Mouse (Mus musculus): ENCODE results near the gene Sp8. TPM values are rescaled to one million over a fixed set of nuclear protein-coding genes. Genes with fewer than 3 reads are reported as not detected.

Gene Sp8
- polyA plus RNA-seq, 1 experiment from 2014 or later = 7.1 TPM

DNA sequence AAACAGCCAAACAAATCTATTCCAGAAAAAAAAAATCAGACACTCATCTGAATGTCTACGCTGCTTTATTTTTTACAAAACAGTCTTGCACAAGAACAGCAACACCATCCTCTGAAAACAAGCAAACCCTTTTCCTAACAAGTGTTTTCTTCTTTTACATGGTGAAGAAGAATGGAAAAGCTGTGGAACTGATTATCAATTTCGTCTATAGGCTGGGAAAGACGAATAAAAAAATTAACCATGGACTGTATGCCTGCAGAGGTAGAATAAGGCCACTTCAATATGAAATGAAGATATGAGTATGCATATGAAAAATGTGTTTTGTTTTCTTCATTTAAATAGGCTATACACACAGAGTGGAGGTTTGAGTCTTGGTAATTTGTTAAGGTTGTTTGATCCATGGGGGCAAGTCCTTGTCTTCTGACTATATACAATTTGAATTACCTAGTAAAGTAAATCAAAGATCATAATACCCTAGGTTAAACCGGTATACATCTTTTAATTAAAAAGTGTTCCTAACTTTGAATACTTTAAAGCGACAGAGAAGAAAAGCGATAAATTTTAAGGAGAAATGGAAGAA is 4.1 kb upstream of the Sp8 start:
- no peaks in the 10 kb centered on the region for H3K9me3 ChIP-seq (replicated peaks)
- no peak overlapping the region for H3K27ac ChIP-seq
- no peaks in the 10 kb centered on the region for H3K36me3 ChIP-seq
- H3K27me3 ChIP-seq = peaks cover 74% of the 10 kb centered on the region
- ATAC-seq (ENCODE audit: low FRiP score) = no peak
- no peak overlapping the region for H3K9ac ChIP-seq
- peaks cover 15% of the 10 kb centered on the region for H3K4me1 ChIP-seq
- no peak overlapping the region for H3K4me2 ChIP-seq (replicated peaks)
- WGBS = 9% methylated on average over 6 of the region's 6 CpGs
- no peak overlapping the region for H3K4me3 ChIP-seq

- peak; percentile 18; the same call in 1 of the 2 replicates for ATAC-seq (ENCODE audit: low FRiP score)
- Histone ChIP-seq H3K4me3 (peak overlapping the region; percentile 30), H3K4me1 (peaks cover 12% of the 10 kb centered on the region), H3K27ac (no peak overlapping the region), H3K9ac (peak overlapping the region; percentile 44; the same call in 1 of the 2 replicates), H3K4me2 (replicated peaks) (peak overlapping the region; percentile 53), H3K36me3 (no peaks in the 10 kb centered on the region), H3K27me3 (peaks cover 74% of the 10 kb centered on the region), H3K9me3 (replicated peaks) (no peaks in the 10 kb centered on the region)
- under 1% methylated on average over 33 of the region's 33 CpGs for WGBS
Observed at GRCm38 (mm10) chr12:118842671-118843411, 3.3 kb upstream of the Sp8 start.

GRCm38 (mm10) chr12:118844111-118844510 is 2.0 kb upstream of the Sp8 start:
- Histone ChIP-seq H3K4me1 (peaks cover 21% of the 10 kb centered on the region), H3K9me3 (replicated peaks) (no peaks in the 10 kb centered on the region), H3K4me2 (replicated peaks) (0 out of 2 replicates have a peak overlapping the region, but pooled peaks have one; percentile 53), H3K9ac (no peak overlapping the region), H3K36me3 (no peaks in the 10 kb centered on the region), H3K27me3 (peaks cover 75% of the 10 kb centered on the region), H3K4me3 (no peak overlapping the region), H3K27ac (no peak overlapping the region)
- ATAC-seq (ENCODE audit: low FRiP score) = no peak

DNA sequence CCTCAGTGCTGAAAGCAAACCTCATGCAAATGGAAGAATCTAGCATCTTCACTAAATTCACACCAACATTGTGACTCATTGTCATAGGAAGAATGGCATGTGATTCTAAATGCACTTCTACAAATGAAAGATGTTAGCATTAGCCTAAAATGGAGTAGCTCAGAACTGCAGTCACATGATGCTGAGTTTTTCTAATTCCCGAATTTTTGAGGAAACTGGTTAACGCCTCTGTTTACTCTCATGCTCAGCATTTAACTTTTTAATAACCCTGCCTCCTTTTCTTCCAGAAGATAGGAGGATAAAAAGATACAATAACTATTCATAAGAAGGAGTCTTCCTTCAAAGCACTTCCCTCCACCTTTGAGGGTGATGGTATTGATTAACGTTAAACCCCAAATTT is 1.3 kb upstream of the Sp8 start:
- no peak for ATAC-seq (ENCODE audit: low FRiP score)
- no peak overlapping the region for H3K4me2 ChIP-seq (replicated peaks)
- H3K36me3 ChIP-seq = no peaks in the 10 kb centered on the region
- peaks cover 27% of the 10 kb centered on the region for H3K4me1 ChIP-seq
- H3K4me3 ChIP-seq = no peak overlapping the region
- H3K27me3 ChIP-seq = peaks cover 75% of the 10 kb centered on the region
- WGBS = 8% methylated on average over 3 of the region's 3 CpGs
- H3K27ac ChIP-seq = no peak overlapping the region
- H3K9ac ChIP-seq = no peak overlapping the region
- no peaks in the 10 kb centered on the region for H3K9me3 ChIP-seq (replicated peaks)

GRCm38 (mm10) chr12:118845351-118845750 is 778 bp upstream of the Sp8 start:
- no peak overlapping the region for H3K4me3 ChIP-seq
- no peaks in the 10 kb centered on the region for H3K9me3 ChIP-seq (replicated peaks)
- ATAC-seq (ENCODE audit: low FRiP score) = no peak
- peaks cover 27% of the 10 kb centered on the region for H3K4me1 ChIP-seq
- H3K9ac ChIP-seq = no peak overlapping the region
- WGBS = 4% methylated on average over 3 of the region's 3 CpGs
- H3K27ac ChIP-seq = no peak overlapping the region
- H3K36me3 ChIP-seq = no peaks in the 10 kb centered on the region
- H3K4me2 ChIP-seq (replicated peaks) = no peak overlapping the region
- peaks cover 74% of the 10 kb centered on the region for H3K27me3 ChIP-seq

DNA sequence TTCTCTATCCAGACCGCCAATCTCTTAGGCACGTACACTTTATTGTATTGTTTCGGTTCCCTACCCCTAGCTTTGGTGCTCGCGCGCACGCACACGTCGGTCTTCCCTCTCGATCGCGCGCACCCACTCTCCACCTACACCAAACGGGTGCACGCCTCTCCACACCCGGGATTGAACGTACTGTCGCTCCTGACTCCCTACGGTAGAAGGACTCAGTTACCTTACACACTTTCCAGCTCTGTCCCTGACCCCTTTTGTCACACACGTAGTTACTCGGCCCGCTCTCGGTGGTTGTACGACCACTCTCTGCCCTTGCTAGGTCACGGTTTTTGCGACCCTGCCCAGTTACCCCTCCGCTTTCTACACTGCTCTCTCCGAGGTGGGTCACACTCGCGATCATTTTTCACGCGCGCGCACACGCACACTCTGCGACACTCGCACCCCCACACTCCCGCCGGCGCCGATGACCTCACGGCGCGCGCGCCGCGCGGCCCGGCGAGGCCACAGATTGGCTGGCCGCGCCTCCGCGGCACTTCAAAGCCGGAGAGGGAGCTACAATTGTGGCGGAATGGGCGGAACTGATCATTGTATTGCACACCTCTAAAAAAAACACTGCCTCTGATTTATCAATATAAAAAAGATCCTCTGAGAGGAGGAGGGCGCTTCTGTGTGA is 656 bp downstream of the Sp8 start:
- H3K27me3 ChIP-seq = peaks cover 64% of the 10 kb centered on the region
- H3K27ac ChIP-seq = 0 out of 2 replicates have a peak overlapping the region, but pooled peaks have one; percentile 35

GRCm38 (mm10) chr12:118847381-118847780 is 1.3 kb downstream of the Sp8 start:
- no peaks in the 10 kb centered on the region for H3K36me3 ChIP-seq
- 0 out of 2 replicates have a peak overlapping the region, but pooled peaks have one; percentile 35 for H3K27ac ChIP-seq
- H3K9me3 ChIP-seq (replicated peaks) = no peaks in the 10 kb centered on the region
- H3K4me1 ChIP-seq = peaks cover 27% of the 10 kb centered on the region
- H3K4me3 ChIP-seq = peak overlapping the region; percentile 45
- H3K27me3 ChIP-seq = peaks cover 67% of the 10 kb centered on the region
- peak overlapping the region; percentile 60; the same call in 1 of the 2 replicates for H3K9ac ChIP-seq
- peak overlapping the region; percentile 63 for H3K4me2 ChIP-seq (replicated peaks)
- WGBS = 0% methylated on average over 16 of the region's 17 CpGs
- peak; percentile 9; the same call in 1 of the 2 replicates for ATAC-seq (ENCODE audit: low FRiP score)

More for the DNA sequence above, 656 bp downstream of the Sp8 start:
- Histone ChIP-seq H3K9me3 (replicated peaks) (no peaks in the 10 kb centered on the region), H3K4me2 (replicated peaks) (peak overlapping the region; percentile 63), H3K4me1 (peaks cover 27% of the 10 kb centered on the region), H3K4me3 (peak overlapping the region; percentile 45), H3K9ac (peak overlapping the region; percentile 60), H3K36me3 (no peaks in the 10 kb centered on the region)
- ATAC-seq (ENCODE audit: low FRiP score) = peak; percentile 62
- WGBS = under 1% methylated on average over 59 of the region's 59 CpGs

DNA sequence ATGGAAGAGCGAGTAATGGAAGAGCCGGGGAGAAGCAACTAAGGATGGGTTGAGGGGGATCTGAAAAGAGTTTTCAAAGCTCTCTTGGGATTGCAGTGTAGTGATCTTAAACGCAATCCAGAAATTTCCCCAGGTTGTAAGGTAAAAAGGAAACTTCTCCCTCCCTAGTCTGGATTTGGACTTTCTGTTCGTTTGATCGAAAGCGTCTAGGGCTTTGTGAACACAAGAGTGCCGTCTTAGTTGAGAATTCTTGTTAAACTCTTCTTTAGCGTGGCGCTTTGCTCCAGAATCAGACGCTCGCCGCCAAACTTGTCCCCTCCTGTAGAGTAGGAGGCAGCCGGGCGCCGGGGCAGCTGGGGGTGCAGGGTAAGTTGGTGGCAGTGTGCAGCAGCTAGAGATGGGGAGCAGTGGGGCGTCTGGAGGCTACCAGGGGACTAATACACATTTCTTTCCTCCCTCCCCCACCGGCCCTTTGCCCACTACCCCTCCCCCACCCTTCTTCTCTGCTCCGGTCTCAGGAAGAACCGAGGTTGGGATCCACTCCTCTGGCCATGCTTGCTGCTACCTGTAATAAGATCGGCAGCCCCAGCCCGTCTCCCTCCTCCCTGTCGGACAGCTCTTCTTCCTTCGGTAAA is 1.8 kb downstream of the Sp8 start:
- WGBS = under 1% methylated on average over 21 of the region's 23 CpGs
- Histone ChIP-seq H3K9me3 (replicated peaks) (no peaks in the 10 kb centered on the region), H3K27me3 (peaks cover 66% of the 10 kb centered on the region), H3K4me3 (peak overlapping the region; percentile 45), H3K9ac (peak overlapping the region; percentile 60), H3K27ac (peak overlapping the region; percentile 60), H3K4me2 (replicated peaks) (peak overlapping the region; percentile 63), H3K4me1 (peaks cover 24% of the 10 kb centered on the region), H3K36me3 (no peaks in the 10 kb centered on the region)
- ATAC-seq (ENCODE audit: low FRiP score) = no peak

GRCm38 (mm10) chr12:118848496-118849202 is 2.5 kb downstream of the Sp8 start:
- Histone ChIP-seq H3K36me3 (no peaks in the 10 kb centered on the region), H3K27me3 (peaks cover 71% of the 10 kb centered on the region), H3K27ac (peak overlapping the region; percentile 60), H3K4me1 (peaks cover 22% of the 10 kb centered on the region), H3K9me3 (replicated peaks) (no peaks in the 10 kb centered on the region), H3K4me2 (replicated peaks) (peak overlapping the region; percentile 63), H3K9ac (peak overlapping the region; percentile 60), H3K4me3 (peak overlapping the region; percentile 45)
- peak; percentile 49 for ATAC-seq (ENCODE audit: low FRiP score)
- WGBS = under 1% methylated on average over 79 of the region's 80 CpGs

DNA sequence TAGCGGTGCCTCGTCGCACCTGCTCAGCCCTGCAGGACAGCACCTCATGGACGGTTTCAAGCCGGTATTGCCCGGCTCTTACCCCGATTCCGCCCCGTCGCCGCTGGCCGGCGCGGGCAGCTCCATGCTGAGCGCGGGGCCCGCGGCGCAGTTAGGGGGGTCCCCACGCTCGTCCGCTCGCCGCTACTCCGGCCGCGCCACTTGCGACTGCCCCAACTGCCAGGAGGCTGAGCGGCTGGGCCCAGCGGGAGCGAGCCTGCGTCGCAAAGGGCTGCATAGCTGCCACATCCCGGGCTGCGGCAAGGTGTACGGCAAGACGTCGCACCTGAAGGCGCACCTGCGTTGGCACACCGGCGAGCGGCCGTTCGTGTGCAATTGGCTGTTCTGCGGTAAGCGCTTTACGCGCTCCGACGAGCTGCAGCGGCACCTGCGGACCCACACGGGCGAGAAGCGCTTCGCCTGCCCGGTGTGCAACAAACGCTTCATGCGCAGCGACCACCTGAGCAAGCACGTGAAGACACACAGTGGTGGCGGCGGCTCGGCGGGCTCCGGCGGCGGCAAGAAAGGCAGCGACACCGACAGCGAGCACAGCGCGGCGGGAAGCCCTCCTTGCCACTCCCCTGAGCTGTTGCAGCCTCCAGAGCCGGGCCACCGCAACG is 3.2 kb downstream of the Sp8 start:
- Histone ChIP-seq H3K36me3 (no peaks in the 10 kb centered on the region), H3K4me1 (peaks cover 22% of the 10 kb centered on the region), H3K27me3 (peaks cover 71% of the 10 kb centered on the region), H3K4me2 (replicated peaks) (peak overlapping the region; percentile 63), H3K4me3 (peak overlapping the region; percentile 45), H3K9me3 (replicated peaks) (no peaks in the 10 kb centered on the region), H3K27ac (peak overlapping the region; percentile 52; the same call in 1 of the 2 replicates), H3K9ac (peak overlapping the region; percentile 60)
- under 1% methylated on average over 77 of the region's 78 CpGs for WGBS
- ATAC-seq (ENCODE audit: low FRiP score) = peak; percentile 46

GRCm38 (mm10) chr12:118849996-118850395 is 3.9 kb downstream of the Sp8 start:
- Histone ChIP-seq H3K4me1 (peaks cover 28% of the 10 kb centered on the region), H3K4me3 (peak overlapping the region; percentile 45), H3K9me3 (replicated peaks) (no peaks in the 10 kb centered on the region), H3K27ac (no peak overlapping the region), H3K9ac (peak overlapping the region; percentile 60), H3K36me3 (no peaks in the 10 kb centered on the region), H3K27me3 (peaks cover 76% of the 10 kb centered on the region), H3K4me2 (replicated peaks) (peak overlapping the region; percentile 63)
- ATAC-seq (ENCODE audit: low FRiP score) = peak; percentile 23; the same call in 1 of the 2 replicates
- WGBS = 0% methylated on average over 11 of the region's 11 CpGs
